Mouse (Mus musculus) kidney, adult 8-10 months (tissue): ENCODE measurements around the gene Mid1.
A peak's percentile ranks its signal among the peaks of the same experiment; 100 is the strongest.
"Not testable (repeated sequence)": the region's sequence is repeated elsewhere in the genome, so short reads cannot be mapped to it uniquely, and the experiment has no call there.

Experiments used
- DNase-seq, 2 experiments: peaks; one replicate each; pipeline ENCODE4 v3.0.0; 2022

Mid1 gene

GRCm38 (mm10) chrX:169890541-169890940, 205.5 kb downstream of the Mid1 start:
- no peak for DNase-seq

GRCm38 (mm10) chrX:169892100-169892499, 207.1 kb downstream of the Mid1 start:
- no peak for DNase-seq

GRCm38 (mm10) chrX:169892631-169893030, 207.6 kb downstream of the Mid1 start:
- DNase-seq, result no peak

- peak in 1 of 2 experiments; percentile 68 for DNase-seq
Observed at GRCm38 (mm10) chrX:169899227-169899950, 214.4 kb downstream of the Mid1 start.

GRCm38 (mm10) chrX:169902860-169903259, 217.9 kb downstream of the Mid1 start:
- no peak for DNase-seq

- DNase-seq, result no peak
Observed at GRCm38 (mm10) chrX:169903656-169904055, 218.7 kb downstream of the Mid1 start.

GRCm38 (mm10) chrX:169906054-169906508, 221.1 kb downstream of the Mid1 start:
- peak; percentile 71 to 89 for DNase-seq

GRCm38 (mm10) chrX:169909898-169910297, 224.9 kb downstream of the Mid1 start:
- no peak for DNase-seq

GRCm38 (mm10) chrX:169915738-169916137, 230.7 kb downstream of the Mid1 start:
- DNase-seq, result peak; percentile 31 to 43

GRCm38 (mm10) chrX:169922541-169922940, 237.5 kb downstream of the Mid1 start:
- no peak for DNase-seq

- DNase-seq, result no peak
Observed at GRCm38 (mm10) chrX:169923417-169923816, 238.4 kb downstream of the Mid1 start.

GRCm38 (mm10) chrX:169925600-169925999, 240.6 kb downstream of the Mid1 start:
- DNase-seq, result no peak

GRCm38 (mm10) chrX:169927110-169927817, 242.3 kb downstream of the Mid1 start:
- no peak for DNase-seq

- DNase-seq, result no peak
Observed at GRCm38 (mm10) chrX:169930868-169931267, 245.9 kb downstream of the Mid1 start.

GRCm38 (mm10) chrX:169933228-169933627, 248.2 kb downstream of the Mid1 start:
- no peak for DNase-seq

GRCm38 (mm10) chrX:169937119-169937719, 252.2 kb downstream of the Mid1 start:
- DNase-seq, result no peak

- no peak for DNase-seq
Observed at GRCm38 (mm10) chrX:169940531-169940930, 255.5 kb downstream of the Mid1 start.

GRCm38 (mm10) chrX:169950596-169950995, 265.6 kb downstream of the Mid1 start:
- no peak for DNase-seq

GRCm38 (mm10) chrX:169969337-169969736, 284.3 kb downstream of the Mid1 start:
- DNase-seq, result no peak

GRCm38 (mm10) chrX:169969765-169970164, 284.8 kb downstream of the Mid1 start:
- not testable (repeated sequence) for DNase-seq

GRCm38 (mm10) chrX:169970546-169970945, 285.5 kb downstream of the Mid1 start:
- not testable (repeated sequence) for DNase-seq

- not testable (repeated sequence) for DNase-seq
Observed at GRCm38 (mm10) chrX:169971562-169971961, 286.6 kb downstream of the Mid1 start.

- not testable (repeated sequence) for DNase-seq
Observed at GRCm38 (mm10) chrX:169972131-169972530, 287.1 kb downstream of the Mid1 start.
